Mouse (Mus musculus): ENCODE results near the gene Tbcd. TPM values are rescaled to one million over a fixed set of nuclear protein-coding genes. Genes with fewer than 3 reads are reported as not detected.
"Not testable (repeated sequence)": the region's sequence is repeated elsewhere in the genome, so short reads cannot be mapped to it uniquely, and the experiment has no call there.

Tbcd gene
- total RNA-seq, 2 experiments from 2014 or later = 50.9 to 52.8 TPM

DNA sequence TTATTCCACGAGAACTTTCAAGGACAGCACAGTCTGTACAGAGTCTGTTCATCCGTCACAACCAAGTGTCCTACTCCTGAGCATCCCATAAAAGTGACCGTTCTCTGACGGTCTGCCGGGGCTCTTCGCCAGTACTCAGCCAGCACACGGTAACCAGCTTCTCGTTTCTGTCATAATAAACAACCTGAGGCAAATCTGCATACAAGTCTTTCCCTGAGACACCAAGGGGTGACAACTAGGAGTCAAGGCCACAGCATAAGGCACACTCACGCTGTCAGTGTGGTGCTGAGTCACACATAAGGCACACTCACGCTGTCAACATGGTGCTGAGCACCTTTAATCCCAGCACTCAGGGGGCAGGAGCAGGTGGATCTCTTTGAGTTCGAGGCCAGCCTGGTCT lies 198.9 kb downstream of the Tbcd start:
- no peak for DNase-seq (ENCODE audit: low spot score in 2 of 2)

DNA sequence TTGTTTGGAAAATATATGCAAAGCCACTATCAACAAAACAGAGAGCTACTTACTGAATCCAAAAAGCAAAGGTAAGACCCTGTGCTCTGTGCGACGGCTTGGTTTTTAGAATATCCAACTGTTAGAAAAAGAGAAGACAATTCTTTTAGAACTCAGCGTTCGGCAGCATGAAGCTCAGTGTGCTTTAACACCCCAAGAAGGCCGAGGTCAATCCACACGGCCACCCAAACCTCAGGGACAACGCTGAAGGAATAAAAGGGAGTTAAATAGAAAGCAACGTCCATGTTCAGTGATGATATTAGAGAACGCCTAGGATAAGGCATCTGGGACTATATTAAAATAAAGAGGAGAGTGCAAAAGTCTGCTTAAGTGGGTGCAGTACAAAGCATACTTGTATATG lies 199.8 kb downstream of the Tbcd start:
- DNase-seq (ENCODE audit: low spot score in 2 of 2) = no peak

DNA sequence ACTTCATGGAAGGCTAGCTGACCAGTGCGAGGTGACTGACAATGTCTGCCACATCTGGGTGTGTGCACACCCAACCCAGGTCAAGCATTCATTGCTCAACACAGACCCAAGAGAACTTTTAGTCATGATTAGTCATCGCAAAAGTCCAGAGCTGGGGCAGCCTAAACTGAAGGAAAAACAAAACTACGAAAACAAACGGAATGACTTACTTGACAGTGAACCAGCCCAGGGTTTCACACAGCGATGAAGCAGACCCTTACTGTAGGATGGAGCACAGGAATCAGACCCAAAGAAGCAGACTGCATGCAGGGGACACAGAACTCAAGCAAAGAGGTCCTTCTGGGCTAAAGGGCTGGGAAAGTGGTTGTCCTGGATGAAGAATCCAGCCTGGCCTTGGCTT lies 200.2 kb downstream of the Tbcd start:
- DNase-seq (ENCODE audit: low spot score in 2 of 2) = no peak

DNA sequence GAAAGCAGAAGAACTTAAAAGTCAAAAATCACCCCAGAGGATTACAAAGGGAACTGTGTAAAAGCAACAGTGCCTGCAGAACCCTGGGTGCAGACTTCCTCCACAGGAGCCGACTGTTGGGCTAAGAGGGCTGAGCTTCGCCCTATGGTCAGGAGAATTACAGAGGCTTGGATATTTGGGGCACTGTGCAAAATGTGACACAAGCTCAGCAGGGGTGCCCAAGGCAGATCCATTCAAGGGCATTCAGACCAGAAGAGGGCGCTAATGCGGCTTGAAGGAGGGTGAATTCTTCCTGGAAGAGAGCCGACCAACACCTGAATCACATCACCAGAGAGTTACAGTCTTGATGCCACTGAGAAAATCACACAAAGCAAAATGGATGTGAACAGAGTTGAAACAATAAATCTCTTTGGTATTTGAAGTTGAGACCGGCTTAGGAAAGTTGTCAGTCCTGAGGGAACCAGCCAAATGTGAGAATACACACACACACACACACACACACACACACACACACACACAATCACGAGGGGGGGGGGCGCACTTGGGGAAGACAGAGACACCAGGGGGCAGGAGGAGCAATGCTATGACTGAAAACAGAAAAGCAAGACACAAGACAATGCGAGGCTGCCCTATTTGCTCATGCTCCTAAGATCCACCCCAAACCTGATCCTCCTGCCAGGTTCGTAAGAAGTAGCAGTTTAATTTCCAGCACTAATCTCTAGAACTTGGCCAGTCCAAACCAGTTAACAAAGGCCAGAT lies 201.0 kb downstream of the Tbcd start:
- DNase-seq (ENCODE audit: low spot score in 2 of 2) = peak in 1 of 2 experiments; percentile 49

DNA sequence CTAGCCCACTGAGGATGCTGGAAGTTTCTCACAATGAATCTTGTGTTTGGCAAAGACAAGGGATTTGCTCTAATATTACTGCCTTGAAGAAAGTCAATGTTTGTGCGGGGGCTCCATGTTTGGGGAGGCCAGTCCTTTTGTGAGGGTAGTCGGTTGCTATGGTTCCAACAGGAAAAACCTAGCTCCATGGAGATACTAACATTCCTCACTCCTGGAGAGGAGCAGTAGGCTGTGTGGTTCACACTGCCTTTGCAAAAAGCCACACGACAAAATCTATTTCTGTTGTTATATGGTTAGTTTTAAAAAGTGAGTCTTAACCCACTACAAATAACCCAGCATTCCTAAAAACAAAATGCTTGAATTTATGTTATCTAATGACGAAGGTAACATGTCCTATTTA lies 201.9 kb downstream of the Tbcd start:
- no peak for DNase-seq (ENCODE audit: low spot score in 2 of 2)

DNA sequence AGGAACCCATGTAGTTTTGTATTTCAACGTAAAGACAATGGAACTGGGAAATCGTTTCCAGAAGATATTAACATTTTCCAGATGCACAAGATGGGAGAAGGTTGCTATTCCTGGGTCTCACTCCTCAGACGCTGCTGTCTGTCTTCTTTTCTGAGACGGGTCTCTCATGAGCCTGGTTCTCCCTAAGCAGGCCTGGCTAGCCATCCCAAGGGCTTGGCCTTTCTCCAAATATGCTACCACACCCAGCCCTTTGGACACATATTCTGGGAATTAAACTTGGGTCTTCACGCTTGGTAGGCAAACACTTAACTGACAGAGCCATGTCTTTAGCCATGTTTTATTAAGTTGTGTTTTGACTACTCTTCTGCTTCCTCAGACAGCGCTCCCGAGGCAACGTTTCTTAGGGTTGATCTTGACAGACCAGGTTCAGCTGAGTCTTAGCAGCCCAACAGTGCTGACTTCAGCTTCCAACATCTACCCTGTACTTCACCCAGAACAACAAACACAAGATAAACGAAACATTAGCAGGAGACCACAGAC lies 202.7 kb downstream of the Tbcd start:
- no peak for DNase-seq (ENCODE audit: low spot score in 2 of 2)

DNA sequence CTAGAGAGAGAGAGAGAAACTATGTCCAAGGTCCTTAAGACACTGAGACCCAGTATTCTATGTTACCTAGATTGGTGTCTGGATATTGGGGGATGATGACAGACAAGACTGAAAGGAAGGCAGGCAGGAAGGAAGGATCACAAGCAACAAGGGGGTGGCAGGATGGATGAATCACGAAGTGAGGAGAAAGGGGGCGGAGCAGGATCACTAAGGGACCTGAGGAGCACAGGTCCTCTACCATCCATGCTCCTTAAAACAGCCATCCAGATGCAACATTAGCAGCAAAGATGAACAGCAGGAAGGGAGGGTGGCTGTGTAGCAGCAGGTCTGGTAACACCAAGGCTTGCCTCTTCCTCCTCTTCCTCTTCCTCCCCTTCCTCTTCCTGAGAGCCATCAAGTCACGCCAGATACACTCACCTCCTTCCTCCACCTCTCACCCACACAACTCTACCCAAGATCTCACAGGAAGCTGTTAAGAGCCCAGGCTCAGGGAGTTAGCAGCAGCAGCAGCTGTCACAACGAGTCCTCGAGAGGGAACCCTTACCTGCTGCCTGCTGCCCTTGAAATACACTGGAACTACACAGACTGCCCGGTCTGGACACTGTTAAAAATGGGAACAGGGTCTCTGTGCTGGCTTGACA lies 203.5 kb downstream of the Tbcd start:
- no peak for DNase-seq (ENCODE audit: low spot score in 2 of 2)

DNA sequence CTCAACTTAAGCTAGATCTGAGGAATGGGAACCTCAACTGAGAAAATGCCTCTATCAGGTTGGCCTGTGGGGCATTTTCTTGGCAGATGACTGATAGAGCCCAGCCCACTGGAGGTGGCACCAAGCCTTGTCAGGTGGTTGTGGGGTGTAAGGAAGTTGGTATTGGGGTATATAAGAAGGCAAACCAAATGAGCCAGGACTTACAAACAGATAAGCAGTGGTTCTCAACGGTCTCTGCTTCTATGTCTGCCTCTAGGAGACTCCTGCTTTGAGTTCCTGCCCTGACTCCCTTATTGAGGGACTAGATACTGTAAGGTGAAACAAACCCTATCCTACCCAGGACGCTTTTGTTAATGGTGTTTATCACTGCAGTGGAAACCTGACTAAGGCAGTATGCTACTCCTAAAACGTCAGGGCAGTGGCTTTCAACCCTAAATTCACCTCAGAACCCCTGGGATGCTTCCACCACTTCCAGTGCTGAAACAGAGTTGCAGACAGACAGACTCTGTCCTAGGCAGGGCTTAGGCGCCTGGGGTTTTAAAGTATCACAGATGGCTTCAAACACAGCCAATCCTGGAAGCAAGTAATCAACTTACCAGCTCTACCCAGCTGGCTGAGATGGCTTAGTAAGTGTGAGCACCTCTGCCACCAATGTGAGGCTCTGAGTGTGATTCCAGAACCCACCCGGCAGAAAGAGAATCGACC lies 204.2 kb downstream of the Tbcd start:
- no peak for DNase-seq (ENCODE audit: low spot score in 2 of 2)

DNA sequence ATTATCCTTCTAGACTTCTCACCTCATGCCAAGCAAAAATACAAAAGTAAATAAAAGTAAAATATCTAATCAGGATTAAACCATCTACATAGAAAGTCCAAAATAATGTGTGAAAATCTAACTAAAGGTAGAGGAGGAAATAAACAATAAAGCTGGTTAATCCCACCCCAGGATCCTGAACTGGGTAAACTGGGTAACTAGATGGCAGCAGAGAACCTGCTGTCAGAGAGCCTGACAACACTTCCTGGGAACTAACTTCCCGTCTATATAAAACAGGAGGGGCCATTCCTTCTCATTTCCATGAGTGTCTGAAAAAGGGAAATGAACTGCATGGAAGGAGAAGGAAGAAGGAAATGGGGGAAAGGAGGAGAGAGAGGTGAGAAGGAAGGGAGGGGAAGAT lies 206.4 kb downstream of the Tbcd start:
- DNase-seq (ENCODE audit: low spot score in 2 of 2) = no peak

DNA sequence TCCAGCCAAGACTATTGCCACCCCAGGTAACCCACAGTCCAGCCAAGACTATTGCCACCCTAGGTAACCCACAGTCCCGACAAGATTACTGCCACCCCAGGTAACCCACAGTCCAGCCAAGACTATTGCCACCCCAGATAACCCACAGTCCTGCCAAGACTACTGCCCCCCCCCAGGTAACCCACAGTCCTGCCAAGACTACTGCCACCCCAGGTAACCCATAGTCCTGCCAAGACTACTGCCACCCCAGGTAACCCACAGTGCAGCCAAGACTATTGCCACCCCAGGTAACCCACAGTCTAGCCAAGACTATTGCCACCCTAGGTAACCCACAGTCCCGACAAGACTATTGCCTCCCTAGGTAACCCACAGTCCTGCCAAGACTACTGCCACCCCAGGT lies 208.9 kb downstream of the Tbcd start:
- DNase-seq (ENCODE audit: low spot score in 2 of 2) = not testable (repeated sequence)

DNA sequence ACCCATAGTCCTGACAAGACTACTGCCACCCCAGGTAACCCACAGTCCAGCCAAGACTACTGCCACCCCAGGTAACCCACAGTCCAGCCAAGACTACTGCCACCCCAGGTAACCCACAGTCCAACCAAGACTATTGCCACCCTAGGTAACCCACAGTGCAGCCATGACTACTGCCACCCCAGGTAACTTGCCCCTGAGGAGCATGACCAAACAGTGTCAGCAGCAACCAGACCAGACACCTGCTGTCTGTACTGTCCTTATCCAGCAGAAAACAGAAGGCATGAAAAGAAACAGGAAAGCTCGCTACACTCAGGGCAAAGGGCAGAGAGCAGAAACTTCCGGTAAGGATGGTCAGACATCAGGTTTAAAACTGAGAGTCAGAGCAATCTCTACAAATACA lies 209.4 kb downstream of the Tbcd start:
- DNase-seq (ENCODE audit: low spot score in 2 of 2) = no peak

Other genes with a start within 250 kb of the Tbcd start
- 10 to 100 TPM; 28.3 to 31.3 TPM for gene Hexdc, start 247.5 kb upstream of the Tbcd start, total RNA-seq (2021)
- gene Ogfod3, start 247.2 kb upstream of the Tbcd start, total RNA-seq (2021) = 1 to 10 TPM; 6.2 to 9.6 TPM
- 10 to 100 TPM; 27.7 to 32.7 TPM for gene Cybc1, start 222.6 kb upstream of the Tbcd start, total RNA-seq (2021)
- 10 to 100 TPM; 73.5 to 75.5 TPM for gene Narf, start 214.7 kb upstream of the Tbcd start, total RNA-seq (2021)
- gene Foxk2, start 192.0 kb upstream of the Tbcd start, total RNA-seq (2021) = 10 to 100 TPM; 95.9 to 97.3 TPM
- gene Wdr45b, start 97.5 kb upstream of the Tbcd start, total RNA-seq (2021) = 10 to 100 TPM; 57.1 to 62.8 TPM
- 10 to 100 TPM; 50.3 to 53.3 TPM for gene Rab40b, start 63.7 kb upstream of the Tbcd start, total RNA-seq (2021)
- gene Fn3krp, start 30.5 kb upstream of the Tbcd start, total RNA-seq (2021) = 10 to 100 TPM; 39.2 to 39.9 TPM
- gene Fn3k, start 17.0 kb upstream of the Tbcd start, total RNA-seq (2021) = 10 to 100 TPM; 26.4 to 27.7 TPM
- under 1 TPM; 0.12 to 0.14 TPM for gene Zfp750, start 67.4 kb downstream of the Tbcd start, total RNA-seq (2021)
- 1 to 10 TPM; 6.6 to 8.7 TPM for gene B3gntl1, start 221.2 kb downstream of the Tbcd start, total RNA-seq (2021)
- 10 to 100 TPM; 10.2 to 10.4 TPM for gene Metrnl, start 249.6 kb downstream of the Tbcd start, total RNA-seq (2021)